Mouse (Mus musculus) intestine, postnatal 0 days (tissue): ENCODE results near the gene Cidec. TPM values are rescaled to one million over a fixed set of nuclear protein-coding genes. Genes with fewer than 3 reads are reported as not detected.
A peak's percentile ranks its signal among the peaks of the same experiment; 100 is the strongest.

Experiments
- ATAC-seq: fragments of 200-750 bp; cut with Nextera tagmentation; 2 replicates; pipeline ENCODE4 v1.8.0; 2017; ENCODE audit warnings: mild to moderate bottlenecking, moderate TSS enrichment, moderate library complexity
- H3K27ac ChIP-seq: fragments of 300-500 bp; sonication (generic); 2 replicates; pipeline ENCODE4 v1.5.1; 2014; ENCODE audit warnings: mild to moderate bottlenecking, low read depth, low read length, moderate library complexity
- H3K27me3 ChIP-seq: fragments of 300-500 bp; sonication (generic); replicated peaks from 2 replicates; pipeline ENCODE4 v1.6.1; 2014; ENCODE audit warnings: low read length, mixed read lengths; ENCODE audit not compliant: control insufficient read depth, insufficient read depth
- H3K36me3 ChIP-seq: fragments of 300-500 bp; sonication (generic); 2 replicates; pipeline ENCODE4 v1.6.1; 2014; ENCODE audit warnings: mild to moderate bottlenecking, moderate library complexity; ENCODE audit not compliant: control insufficient read depth, insufficient read depth
- H3K4me1 ChIP-seq: fragments of 300-500 bp; sonication (generic); replicated peaks from 2 replicates; pipeline ENCODE4 v1.6.1; 2014; ENCODE audit warnings: antibody characterized with exemption, low read length, mixed read lengths; ENCODE audit not compliant: control insufficient read depth, insufficient read depth
- H3K4me2 ChIP-seq: fragments of 300-500 bp; sonication (generic); replicated peaks from 2 replicates; pipeline ENCODE4 v1.6.1; 2014; ENCODE audit warnings: low read depth, mild to moderate bottlenecking, moderate library complexity
- H3K4me3 ChIP-seq: fragments of 300-500 bp; sonication (generic); 2 replicates; pipeline ENCODE4 v1.5.1; 2014; ENCODE audit warnings: low read depth, low read length
- H3K9ac ChIP-seq: fragments of 300-500 bp; sonication (generic); 2 replicates; pipeline ENCODE4 v1.6.1; 2014; ENCODE audit warnings: mild to moderate bottlenecking, low read depth, low read length
- H3K9me3 ChIP-seq: fragments of 300-500 bp; sonication (generic); 2 replicates; pipeline ENCODE4 v1.6.1; 2016; ENCODE audit warnings: mixed run types; ENCODE audit not compliant: control insufficient read depth
- CTCF ChIP-seq: sonication (generic); IDR thresholded peaks from 2 replicates; pipeline ENCODE4 v1.5.1; 2016; ENCODE audit warnings: low read depth, mild to moderate bottlenecking, control low read depth, antibody characterized with exemption, moderate library complexity
- WGBS: fragments of 180-500 bp; shearing (Covaris S2); extraction: QIAGEN DNeasy Blood & Tissue Kit; methylation state at CpG from one replicate; pipeline ENCODE4 v1.1.7; 2014; 5-methylcytosine and 5-hydroxymethylcytosine counted together
- polyA plus RNA-seq: library from polyadenylated mRNA; unstranded; fragments of >200 nt; fragmentation: Nextera tagmentation; extraction: Ambion mirVana; gene quantifications from 2 replicates; pipeline ENCODE4 v1.2.1, GENCODE M21; 2015

Cidec gene
- polyA plus RNA-seq, 1 experiment from 2014 or later = 259 TPM

DNA sequence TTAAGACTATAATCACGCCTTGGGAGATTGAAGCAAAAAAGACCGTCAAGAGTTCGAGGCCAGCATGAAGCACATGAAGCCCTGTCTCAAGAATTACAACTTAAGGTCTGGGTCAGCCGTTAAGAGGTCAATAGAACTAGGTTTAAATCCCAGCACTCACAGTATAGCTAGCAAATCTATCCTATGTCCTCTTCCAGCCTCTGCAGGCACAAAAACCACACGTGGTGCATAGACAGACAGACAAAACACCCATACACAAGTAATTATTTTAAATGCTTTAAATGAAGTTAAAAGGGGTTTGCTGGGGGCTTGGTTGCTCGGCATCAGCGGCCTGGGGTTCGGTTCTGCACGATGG is 6.5 kb upstream of the Cidec start:
- peak overlapping the region; percentile 92 for H3K4me3 ChIP-seq
- no peaks in the 10 kb centered on the region for H3K4me1 ChIP-seq
- no peak for ATAC-seq
- H3K4me2 ChIP-seq = peak overlapping the region; percentile 93
- H3K9ac ChIP-seq = peak overlapping the region; percentile 84
- H3K9me3 ChIP-seq = no peaks in the 10 kb centered on the region
- H3K27me3 ChIP-seq = no peaks in the 10 kb centered on the region
- no peak for TF ChIP-seq CTCF
- WGBS = 43% methylated on average over 9 of the region's 9 CpGs
- no peak overlapping the region for H3K27ac ChIP-seq
- peaks cover 9% of the 10 kb centered on the region; the same call in 1 of the 2 replicates for H3K36me3 ChIP-seq

DNA sequence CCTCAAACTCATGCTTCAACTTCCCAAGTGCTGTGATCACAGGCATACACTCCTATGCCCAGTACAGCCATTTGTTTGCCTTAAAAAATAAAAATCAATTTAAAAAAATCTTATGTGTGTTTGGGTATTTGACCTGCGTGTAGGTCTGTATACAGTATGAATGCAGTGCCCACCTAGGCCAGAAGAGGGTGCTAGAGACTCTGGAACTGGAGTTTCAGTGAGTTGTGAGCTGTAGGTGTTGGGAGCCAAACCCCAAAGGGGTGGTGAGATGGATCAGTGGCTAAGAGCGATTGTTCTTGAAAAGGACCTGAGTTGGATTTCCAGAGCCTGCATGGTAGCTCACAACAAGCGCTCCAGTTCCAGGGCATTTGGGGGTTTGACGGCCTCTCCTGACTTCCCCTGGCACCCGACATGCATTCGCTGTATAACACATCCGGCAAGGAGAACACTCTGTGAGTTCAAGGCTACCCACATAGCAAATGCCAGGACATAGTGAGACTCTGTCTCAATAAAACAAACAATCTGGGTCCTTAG is 5.7 kb upstream of the Cidec start:
- H3K36me3 ChIP-seq = 0 out of 2 replicates have a peak, but pooled peaks cover under 1% of the 10 kb centered on the region
- no peak overlapping the region for H3K4me3 ChIP-seq
- peak; percentile 90 for TF ChIP-seq CTCF
- H3K9ac ChIP-seq = no peak overlapping the region
- no peak overlapping the region for H3K27ac ChIP-seq
- 52% methylated on average over 7 of the region's 7 CpGs for WGBS
- no peak for ATAC-seq
- H3K4me2 ChIP-seq = no peak overlapping the region
- H3K4me1 ChIP-seq = no peaks in the 10 kb centered on the region
- H3K9me3 ChIP-seq = no peaks in the 10 kb centered on the region
- H3K27me3 ChIP-seq = no peaks in the 10 kb centered on the region

DNA sequence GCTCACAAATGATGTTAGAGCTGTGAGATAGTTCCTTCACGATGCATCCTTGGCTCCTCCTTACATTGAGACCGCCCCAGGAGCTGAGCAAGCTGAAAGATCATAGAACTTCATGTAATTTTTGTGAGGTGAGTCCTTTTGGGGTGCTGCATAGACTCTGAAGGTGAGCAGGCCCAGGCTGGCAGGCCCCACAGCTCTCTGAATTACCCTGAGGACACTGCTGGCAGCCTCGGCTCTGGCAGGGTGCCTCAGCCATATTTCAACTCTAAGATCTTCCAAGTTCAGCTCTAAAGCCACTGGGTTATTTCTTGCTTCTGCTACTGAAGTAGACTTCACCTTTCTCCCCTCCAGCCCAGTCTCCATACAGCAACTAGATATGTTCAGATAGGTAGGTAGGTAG is 5.1 kb upstream of the Cidec start:
- WGBS = 88% methylated on average over 3 of the region's 3 CpGs
- no peaks in the 10 kb centered on the region for H3K27me3 ChIP-seq
- H3K27ac ChIP-seq = no peak overlapping the region
- no peak overlapping the region for H3K9ac ChIP-seq
- no peak for TF ChIP-seq CTCF
- ATAC-seq = no peak
- no peaks in the 10 kb centered on the region for H3K36me3 ChIP-seq
- H3K4me3 ChIP-seq = no peak overlapping the region
- no peak overlapping the region for H3K4me2 ChIP-seq
- no peaks in the 10 kb centered on the region for H3K4me1 ChIP-seq
- no peaks in the 10 kb centered on the region for H3K9me3 ChIP-seq

DNA sequence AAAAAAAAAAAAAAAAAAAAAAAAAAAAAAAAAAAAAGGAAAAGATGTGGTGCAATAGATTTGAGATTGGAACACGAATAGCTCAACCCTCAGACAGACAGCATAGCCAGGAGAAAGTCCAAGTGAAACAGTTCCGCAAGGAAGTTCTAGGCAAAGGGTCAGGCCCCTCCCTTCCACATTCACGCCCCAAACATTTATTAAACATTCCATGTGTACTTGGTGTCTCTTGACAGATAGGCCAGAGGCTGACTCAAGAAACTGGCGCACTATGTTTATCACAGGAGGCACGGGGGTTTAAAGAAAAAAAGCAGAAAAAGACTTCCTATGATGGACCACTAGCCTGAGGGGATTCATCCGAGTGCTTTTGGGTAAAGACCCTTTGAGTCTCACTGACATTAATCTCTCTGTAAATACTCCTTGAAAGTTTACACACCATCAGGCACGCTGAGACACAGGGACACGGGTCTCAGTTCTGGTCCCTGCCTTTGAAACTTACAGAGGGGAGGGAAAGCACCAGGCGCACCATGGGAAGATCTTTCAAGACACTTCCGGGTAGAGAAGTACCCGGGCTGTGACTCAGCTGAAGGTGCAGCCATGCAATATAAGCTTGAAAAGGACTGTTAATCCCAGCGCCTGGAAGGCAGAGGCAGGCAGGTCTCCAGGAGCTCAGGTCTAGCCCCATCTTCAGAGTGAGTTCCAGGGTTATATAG is 3.3 kb upstream of the Cidec start:
- peak; percentile 36; the same call in 1 of the 2 replicates for ATAC-seq
- no peaks in the 10 kb centered on the region for H3K27me3 ChIP-seq
- H3K4me1 ChIP-seq = no peaks in the 10 kb centered on the region
- TF ChIP-seq CTCF = no peak
- H3K9ac ChIP-seq = no peak overlapping the region
- 35% methylated on average over 12 of the region's 12 CpGs for WGBS
- no peak overlapping the region for H3K4me2 ChIP-seq
- no peaks in the 10 kb centered on the region for H3K9me3 ChIP-seq
- H3K27ac ChIP-seq = peak overlapping the region; percentile 62
- no peak overlapping the region for H3K4me3 ChIP-seq
- H3K36me3 ChIP-seq = no peaks in the 10 kb centered on the region

DNA sequence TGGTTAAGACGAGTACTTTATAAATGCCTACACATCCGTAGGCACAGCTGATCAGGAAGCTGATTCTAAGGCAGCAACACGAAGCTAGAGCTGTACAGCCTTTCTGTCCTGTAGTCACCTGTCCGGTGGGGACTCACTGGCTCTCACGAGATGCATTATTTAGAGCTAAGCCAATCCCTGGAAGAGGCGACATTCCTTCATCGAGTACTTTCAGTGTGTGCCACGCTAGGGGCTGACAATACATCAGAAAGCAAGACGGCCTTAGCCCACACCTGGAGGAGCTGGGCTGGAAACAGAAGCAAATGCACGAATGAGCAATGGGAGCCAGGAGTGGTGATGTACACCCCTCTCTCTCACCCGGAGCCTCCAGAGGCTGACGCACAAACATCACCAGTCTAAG is 1.6 kb upstream of the Cidec start:
- H3K4me3 ChIP-seq = no peak overlapping the region
- H3K4me2 ChIP-seq = no peak overlapping the region
- TF ChIP-seq CTCF = no peak
- ATAC-seq = no peak
- H3K27ac ChIP-seq = no peak overlapping the region
- 75% methylated on average over 12 of the region's 12 CpGs for WGBS
- no peaks in the 10 kb centered on the region for H3K36me3 ChIP-seq
- no peak overlapping the region for H3K9ac ChIP-seq
- H3K27me3 ChIP-seq = no peaks in the 10 kb centered on the region
- H3K9me3 ChIP-seq = no peaks in the 10 kb centered on the region
- no peaks in the 10 kb centered on the region; the same call in 1 of the 2 replicates for H3K4me1 ChIP-seq

DNA sequence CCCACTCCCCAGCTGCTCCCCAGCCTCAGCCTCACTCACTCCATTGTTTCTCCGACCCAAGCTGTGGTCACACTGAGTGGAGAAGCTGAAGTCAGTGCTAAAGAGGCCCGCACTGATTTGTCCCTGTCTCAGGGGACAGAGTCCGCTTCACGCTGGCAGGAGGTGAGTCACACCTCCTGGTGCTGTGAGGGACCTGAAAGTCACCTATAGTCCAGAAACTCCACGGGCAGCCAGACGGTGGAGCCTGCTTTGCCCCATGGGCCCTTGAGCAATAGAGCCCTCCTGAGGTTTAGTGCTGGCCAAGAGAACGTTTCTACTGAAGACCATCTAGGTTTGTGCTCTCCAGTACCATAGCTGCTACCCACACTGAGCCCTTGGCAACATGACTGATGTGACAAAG is 869 bp downstream of the Cidec start:
- 32% methylated on average over 7 of the region's 7 CpGs for WGBS
- Histone ChIP-seq H3K36me3 (no peaks in the 10 kb centered on the region), H3K27me3 (no peaks in the 10 kb centered on the region), H3K4me2 (peak overlapping the region; percentile 59), H3K4me3 (peak overlapping the region; percentile 34), H3K9ac (peak overlapping the region; percentile 59), H3K9me3 (no peaks in the 10 kb centered on the region), H3K4me1 (no peaks in the 10 kb centered on the region; the same call in 1 of the 2 replicates), H3K27ac (peak overlapping the region; percentile 95)
- peak; percentile 47 for TF ChIP-seq CTCF
- ATAC-seq = peak; percentile 92
